Mouse (Mus musculus) thymus, postnatal 10 days (tissue): ENCODE measurements around the gene Plxnb3.
A peak's percentile ranks its signal among the peaks of the same experiment; 100 is the strongest.

Experiments
- DNase-seq, 2 experiments: peaks; one replicate each; pipeline ENCODE4 v3.0.0; 2021; ENCODE audit warnings: low spot score in 2 of 2

Gene Plxnb3

DNA sequence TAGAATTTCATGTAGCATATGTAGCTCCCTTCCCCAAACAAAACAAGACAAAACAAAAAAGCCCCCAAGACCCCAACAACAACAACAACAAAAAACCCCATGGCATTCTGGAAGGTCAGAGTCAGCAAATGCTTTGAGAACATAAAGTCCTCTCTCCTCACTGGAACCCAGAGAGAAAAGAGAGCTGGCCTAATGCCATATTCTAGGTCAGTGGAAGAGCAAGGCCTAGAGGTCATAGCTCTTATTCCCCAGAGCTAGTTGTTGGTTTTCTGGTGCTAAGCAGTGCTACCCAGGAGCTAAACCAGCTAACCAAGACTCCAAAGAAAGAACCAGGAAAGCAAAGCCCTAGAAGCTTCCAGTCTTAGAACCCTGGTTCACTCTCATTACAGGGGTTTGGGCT lies 28.8 kb downstream of the Plxnb3 start:
- DNase-seq = no peak

DNA sequence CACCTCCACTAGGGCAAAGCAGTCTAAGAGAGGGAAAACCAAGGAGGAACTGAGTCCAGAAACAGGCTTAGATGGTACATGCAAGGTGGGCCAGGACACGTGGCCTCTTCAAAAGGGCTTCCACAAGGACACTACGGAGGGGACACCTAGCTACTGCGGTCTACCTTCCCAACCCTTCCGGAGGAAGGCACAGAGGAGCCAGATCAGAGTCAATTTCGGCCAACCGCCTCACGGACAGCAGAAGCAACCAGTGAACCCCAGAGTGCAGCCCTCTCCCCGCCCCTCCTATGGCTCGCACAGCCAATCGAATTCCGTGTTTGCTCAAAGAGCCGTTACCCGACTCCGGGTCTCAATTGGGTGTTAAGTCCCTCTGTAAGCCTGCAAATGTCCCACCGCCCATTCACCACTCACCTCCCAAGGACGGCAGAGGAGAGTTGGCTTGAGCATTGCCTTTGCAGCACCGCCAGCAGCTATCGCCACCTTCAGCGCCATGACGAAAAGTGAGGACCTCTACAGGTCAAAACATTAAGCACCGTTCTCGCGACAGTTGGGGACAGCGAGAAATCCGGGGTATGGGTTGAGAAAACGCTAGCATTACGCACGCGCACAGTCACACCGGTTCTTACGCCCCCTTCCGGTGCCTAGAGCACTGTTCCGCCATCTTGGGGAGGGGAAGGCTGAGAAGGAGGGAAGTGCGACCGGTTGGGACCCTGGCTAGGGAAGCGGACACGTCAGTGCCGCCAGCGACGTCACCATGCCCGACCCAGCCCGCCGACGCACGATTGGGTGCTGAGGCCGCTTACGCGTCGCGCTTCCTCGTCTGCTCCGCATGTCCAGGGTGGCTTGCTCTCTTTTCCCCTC lies 29.7 kb downstream of the Plxnb3 start, which contains the start of the genes Idh3g and Ssr4:
TSS of gene Idh3g (minus strand) at position 534 of the 861 bp plus-strand sequence.
TSS of gene Ssr4 (plus strand) at position 665 of the 861 bp plus-strand sequence.
- DNase-seq = peak; percentile 90 to 91

DNA sequence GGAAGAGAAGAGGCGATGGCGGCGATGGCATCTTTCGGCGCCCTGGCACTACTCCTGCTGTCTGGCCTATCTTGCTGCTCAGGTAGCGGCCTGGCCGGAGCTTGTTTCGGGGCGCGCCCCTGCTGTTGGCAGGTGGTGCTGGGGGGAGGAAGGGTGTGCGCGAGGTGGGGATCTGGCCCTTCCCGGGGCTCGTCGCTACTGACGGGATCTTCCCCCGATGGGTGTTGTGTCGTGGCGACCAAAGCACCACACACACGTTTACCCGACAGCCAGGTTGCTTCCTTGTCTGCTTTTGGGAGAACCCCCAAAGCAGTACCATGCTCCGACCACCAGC lies 30.3 kb downstream of the Plxnb3 start:
- DNase-seq = no peak

DNA sequence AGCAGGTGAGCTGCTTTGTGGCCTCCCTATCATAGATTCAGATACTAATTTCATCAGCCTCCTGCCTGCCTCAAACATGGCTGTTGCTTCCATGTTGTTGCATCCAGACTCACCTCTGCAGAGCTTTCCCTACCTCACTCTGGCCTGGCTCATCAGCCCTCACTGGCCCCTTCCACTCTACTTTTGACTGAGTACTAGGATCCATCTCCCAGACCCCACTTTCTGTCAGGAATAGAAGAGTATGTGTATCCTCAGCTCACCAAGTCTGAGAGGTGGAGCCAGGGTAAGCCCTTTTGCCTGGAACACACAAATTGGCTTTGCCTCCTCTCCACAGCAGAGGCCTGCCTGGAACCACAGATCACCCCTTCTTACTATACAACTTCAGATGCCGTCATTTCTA lies 31.6 kb downstream of the Plxnb3 start:
- DNase-seq = no peak

DNA sequence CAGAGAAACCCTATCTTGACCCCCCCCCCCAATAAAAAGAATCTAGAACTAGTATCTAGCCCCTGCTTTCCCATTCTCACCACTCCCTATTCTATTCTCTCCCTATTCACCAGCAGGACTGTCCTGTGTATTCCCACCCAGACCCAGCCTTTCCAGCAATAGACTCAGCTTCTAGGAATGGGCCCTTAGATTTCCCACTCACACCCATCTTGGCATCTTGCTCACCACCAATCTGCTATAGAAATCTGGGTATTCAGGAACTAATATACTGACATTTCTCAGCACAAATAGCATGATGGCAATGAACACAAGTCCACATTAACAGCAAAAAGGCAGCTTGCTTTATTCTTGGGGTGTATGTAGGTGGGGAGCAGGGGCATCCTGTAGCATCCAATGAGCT lies 36.1 kb downstream of the Plxnb3 start:
- no peak for DNase-seq

DNA sequence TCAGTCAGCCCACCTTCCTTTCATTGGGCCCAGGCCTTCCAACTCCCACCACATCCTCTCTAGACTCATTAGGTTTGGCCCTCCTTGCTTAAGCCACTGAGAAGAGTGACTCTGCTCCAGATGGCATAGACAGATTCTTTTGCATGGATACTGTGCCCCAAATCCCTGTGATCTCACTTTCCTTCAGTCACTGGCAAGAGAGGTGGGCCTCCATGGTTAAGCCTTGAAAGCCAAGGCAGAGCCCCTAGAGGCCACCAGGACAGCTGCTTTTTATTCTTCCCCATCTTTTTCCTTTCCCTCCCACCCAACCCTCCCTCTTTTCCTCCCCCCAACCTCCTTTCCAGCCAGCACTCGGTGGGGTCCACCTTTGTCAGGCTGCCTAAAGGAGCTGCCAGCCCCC lies 36.6 kb downstream of the Plxnb3 start:
- DNase-seq = no peak

DNA sequence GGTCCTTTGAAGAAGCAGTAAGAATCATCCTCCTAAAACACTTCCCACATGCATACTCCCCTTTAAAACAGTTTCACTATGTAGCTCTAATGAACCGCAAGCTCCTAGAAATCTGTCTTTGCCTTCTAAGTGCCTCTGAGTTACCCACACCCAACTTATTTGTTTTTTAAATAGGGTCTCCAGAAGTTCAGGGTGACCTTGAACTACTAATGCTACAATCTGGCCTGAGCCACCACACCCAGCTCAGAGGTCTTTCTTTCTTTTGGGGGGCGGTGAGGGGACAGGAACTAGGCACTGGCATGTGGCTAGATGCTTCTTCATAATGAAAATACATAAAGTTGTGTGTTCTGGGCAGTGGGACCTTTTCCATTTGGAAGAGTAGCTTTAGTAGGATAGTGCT lies 40.6 kb downstream of the Plxnb3 start:
- no peak for DNase-seq

DNA sequence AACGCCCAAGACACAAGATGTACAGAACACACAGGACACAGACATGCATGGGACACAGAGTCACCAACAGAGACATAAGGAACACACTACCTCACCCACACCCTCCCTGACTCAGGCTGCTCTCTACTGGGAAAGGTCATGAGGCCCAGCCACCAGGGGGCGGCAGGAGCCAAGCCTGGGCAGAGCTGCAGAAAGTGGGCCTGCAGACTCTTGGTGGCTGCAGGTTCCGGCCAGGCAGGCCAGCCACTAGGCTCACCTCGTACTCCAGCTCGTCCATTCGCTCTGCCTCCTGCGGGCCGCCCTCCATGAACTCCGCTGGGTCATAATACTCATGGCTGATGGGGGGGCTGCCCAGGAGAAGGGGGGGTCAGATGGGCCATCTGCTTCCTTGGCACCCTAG lies 41.6 kb downstream of the Plxnb3 start:
- DNase-seq = peak; percentile 57 to 76

DNA sequence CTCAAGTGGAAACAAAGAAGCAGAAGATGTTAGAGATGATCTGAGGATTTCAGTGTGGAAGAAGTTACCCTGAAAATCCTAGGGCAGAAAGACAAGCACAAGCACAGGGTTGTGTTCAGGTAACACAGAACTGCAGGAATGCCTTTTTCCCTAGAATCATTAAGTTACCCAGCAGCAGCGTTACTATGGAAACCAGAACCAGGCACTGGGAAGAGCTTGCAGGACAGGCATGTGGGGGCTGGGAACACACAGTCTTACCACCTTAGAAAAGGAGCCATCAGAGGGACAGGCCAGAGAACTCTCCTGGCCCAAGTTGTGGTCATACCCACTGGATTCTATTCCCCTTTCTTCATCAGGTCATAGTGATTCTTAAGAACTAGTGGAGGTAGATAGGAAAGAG lies 48.9 kb downstream of the Plxnb3 start:
- no peak for DNase-seq

DNA sequence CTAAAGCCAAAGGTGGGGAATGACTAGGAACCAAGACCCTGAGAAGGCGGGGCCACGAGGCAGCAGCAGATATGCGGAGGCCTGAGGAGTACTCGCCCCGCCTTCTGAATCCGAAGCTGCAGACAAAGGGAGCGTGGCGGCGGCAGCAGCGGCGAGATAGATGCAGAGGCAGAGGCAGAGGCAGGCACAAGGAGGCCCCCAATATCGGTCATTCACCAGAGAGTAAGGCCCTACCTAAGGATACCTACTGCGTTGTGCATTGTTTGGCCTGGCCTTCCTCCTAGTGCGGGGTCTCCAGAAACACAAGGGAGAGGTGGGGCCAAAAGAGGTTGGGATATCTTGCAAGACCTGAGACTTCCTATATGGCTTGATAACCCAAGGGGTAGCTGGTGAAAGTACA lies 58.2 kb downstream of the Plxnb3 start:
- DNase-seq = peak in 1 of 2 experiments; percentile 15

DNA sequence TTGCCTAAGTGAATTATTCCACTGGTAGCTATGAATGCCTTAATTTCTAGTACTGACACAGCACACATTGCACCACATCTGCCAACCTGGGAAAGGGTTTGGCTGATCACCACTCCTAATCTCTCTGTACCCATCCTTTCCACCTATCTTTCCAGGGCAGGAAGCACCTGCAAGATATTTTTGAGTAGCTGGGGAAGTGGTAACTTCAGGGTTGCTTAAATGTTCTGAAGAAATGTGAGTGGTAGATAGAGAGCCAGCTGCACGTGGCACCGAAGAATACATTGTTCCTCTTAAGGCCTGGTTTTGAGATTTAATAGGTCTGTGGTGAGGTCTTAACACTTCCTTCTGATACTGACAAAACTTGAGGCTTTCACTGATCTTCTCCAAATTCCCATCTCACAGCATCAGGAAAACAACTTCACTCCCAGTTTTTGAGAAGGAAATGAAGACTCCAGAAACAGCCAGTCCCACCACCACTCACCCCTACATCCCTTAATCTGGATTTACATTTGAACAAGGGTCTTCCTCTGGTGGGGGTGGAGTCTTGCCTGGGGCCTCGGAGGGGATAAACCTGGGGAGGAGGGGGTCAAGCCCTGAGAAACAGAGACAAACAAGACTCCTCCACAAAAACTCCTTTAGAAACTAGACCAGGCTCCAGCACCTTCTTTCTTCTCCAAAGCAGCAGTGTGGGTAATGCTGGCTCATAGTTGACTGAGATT lies 59.9 kb downstream of the Plxnb3 start:
- DNase-seq = no peak
